Mouse (Mus musculus) monocyte, adult 5-6 weeks (primary cell): ENCODE measurements around the gene Tm9sf3. TPM values are rescaled to one million over a fixed set of nuclear protein-coding genes. Genes with fewer than 3 reads are reported as not detected.

Experiments
- ATAC-seq: fragments of 153-309, 156-312 bp; replicated peaks from 2 replicates; pipeline ENCODE4 v1.8.0; 2017; ENCODE audit warnings: mild to moderate bottlenecking; ENCODE audit not compliant: low TSS enrichment, insufficient number of reproducible peaks, severe bottlenecking, poor library complexity, low FRiP score
- total RNA-seq: library from RNA; stranded (forward); fragments of 200-1000, 200-491, 200-594 nt; gene quantifications from 3 replicates; pipeline ENCODE4 v1.2.3, GENCODE M21; 2017

Tm9sf3 gene
- total RNA-seq, 1 experiment from 2014 or later = 327 TPM

DNA sequence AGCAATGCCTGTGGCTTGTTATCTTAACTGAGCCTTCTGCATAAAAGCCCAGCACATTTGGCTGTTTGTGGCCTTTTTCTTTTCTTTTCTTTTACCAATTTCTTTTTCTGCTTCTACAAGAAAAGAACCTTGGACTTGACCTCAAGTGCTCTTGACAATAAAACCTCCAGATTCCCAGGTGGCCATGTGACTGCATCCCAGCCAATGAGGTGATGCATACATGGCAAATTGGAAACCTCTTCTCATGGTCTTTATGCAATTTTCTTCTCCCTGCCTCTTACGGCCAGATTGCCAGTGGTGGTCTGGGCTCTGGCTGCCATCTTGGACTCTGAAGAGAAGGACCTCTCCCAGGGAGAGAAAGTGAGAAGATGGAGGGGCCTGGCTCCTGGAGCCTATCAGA, 70.4 kb downstream of the Tm9sf3 start:
- ATAC-seq = no peak

DNA sequence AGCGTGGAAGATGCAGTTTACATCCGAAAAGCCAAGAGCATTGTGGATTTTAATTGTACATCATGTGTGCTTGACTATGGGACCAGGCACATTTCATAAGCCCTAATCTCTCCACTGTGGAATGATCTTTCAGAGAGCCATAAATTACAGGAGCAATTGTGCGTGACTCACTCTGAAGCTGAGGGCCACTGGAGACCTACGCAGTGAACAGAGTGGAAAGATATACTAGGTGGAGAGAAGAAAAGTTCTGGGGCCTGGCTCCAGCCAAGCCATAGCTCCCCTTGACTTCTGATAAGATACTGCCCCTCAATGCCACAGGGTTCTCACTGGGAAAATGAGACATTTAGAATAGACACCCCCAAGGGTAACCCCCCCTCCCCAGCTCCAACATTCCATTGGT, 70.8 kb downstream of the Tm9sf3 start:
- no peak for ATAC-seq

DNA sequence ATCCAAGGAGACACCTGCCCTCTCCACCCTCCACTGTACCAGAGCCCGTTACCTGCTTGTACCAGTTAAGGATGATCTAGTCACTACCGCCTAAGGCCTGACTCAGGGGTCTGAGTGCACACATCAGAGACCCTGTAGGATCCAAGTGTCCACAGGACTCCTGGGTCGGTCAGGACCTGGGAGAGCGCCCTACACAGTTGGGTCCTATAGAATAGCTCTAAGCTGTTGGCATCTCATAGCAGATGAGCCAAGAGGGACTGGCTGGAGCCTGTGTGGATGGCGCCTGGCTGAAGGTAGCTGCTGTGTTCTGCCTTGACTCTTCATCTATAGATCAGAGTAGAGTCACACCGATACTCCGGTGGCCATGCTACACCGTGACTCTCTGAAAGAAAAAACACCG, 72.1 kb downstream of the Tm9sf3 start:
- no peak for ATAC-seq

DNA sequence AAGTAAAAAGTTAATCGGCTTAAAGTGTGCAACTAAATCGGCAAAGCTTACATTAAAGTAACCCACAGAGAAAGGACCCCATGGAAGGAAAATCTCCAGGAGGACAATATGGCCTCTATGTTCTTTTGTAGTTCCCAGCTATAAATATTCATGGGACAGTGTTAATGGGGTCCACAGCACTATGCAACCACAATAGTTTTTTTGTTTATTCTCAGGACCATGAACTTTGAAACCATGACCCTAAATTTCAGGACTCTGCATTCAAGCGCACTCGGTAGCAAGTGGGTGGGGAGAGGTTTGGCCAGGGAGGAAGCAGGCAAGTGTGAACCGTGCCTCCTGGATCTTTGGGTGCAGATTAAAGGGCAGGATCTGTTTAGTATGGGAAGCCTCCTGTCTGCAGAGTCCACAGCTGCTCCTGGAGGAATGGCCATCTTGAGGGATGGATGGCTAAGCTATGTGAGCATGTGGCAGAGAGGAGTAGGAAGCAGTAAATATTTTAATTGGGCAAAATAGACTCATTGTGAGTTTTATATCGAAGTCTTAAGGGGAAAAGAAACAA, 72.8 kb downstream of the Tm9sf3 start:
- no peak for ATAC-seq

DNA sequence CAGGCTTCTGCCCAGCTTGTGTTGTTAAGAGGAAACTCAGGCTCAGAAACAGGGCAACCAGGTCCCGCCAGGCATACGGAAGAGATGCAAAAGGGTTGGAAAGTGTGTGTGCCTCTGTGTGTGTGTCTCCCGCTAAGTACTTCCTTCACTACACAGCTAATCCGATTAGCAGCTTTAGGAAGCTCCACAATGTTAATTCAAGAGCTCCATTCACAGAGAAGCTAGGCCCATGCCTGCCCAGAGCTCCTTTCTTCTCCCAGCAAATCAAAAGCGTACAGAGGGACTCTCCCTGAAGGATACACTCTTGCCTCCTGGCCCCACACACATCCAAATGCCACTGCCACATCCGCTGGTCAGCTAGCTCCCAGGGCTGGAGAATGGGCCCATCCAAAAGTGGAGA, 86.5 kb downstream of the Tm9sf3 start:
- no peak for ATAC-seq

DNA sequence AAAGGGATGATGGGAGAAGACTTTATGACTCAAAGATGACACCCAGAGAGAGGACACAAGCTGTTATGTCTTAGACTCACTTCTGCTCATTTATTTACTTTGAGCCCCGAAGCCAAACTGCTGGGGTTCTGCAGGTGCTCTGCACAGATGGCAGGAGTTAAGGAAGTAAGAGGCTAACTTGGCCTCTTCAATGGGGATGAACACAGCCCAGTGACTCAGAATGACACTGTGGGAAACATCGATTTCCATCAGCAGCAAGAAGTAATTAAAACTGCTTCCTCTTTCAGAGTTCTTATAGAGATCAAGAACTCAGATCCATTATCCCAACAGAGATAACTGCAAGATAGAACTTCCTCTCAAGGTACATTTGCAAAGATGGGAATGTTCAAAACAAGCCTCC, 86.9 kb downstream of the Tm9sf3 start:
- no peak for ATAC-seq

DNA sequence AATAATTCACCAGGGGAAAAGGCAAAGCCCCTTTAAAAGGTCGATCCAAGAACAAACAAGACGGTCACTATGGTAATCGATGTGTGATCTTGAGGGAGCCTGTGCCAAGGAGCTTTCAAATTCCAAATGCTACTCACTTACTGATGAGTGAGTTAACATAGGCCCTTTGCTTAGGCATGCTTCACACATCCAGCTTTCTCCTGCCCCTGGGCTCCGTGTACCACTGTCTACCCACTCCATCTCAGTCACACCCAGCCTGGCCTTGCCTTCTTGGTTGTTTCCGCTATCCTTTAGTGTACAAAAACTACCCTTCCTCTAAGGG, 97.9 kb downstream of the Tm9sf3 start:
- no peak for ATAC-seq

DNA sequence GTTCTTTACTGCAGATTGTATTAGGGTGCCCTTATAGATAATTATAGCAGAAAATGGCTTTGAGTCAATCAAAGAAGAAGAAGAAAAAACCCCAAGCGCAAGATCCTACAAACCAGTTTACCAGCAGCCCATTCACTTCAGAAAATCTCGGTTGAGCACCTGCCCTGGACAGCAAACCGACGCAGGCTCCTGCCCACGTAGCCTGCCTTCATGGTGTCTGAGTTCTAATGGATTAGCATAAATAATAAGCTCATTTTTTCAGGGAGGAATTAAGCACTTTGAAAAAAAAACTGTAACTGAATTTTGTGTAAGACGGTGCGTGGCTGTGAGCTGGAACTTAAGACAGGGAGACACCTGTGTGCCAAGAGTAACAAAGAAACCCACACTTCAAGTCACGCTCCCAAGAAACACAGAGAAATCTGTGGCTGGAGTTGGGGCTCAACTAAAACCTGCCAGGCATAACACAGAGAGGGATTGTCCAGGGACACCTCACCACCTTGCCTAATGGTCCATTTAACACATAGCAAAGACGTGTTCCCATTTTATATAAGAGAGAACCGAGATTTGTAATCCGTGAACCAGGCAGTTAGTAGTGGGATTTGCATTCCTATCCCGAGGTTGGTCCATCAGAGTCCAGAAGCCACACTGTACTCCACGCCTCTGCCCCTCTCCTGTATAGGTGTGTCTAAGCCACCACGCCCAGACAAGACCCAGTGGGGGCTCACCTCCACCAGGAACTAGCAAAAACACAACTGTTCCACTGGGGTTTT, 98.5 kb downstream of the Tm9sf3 start:
- ATAC-seq = no peak

DNA sequence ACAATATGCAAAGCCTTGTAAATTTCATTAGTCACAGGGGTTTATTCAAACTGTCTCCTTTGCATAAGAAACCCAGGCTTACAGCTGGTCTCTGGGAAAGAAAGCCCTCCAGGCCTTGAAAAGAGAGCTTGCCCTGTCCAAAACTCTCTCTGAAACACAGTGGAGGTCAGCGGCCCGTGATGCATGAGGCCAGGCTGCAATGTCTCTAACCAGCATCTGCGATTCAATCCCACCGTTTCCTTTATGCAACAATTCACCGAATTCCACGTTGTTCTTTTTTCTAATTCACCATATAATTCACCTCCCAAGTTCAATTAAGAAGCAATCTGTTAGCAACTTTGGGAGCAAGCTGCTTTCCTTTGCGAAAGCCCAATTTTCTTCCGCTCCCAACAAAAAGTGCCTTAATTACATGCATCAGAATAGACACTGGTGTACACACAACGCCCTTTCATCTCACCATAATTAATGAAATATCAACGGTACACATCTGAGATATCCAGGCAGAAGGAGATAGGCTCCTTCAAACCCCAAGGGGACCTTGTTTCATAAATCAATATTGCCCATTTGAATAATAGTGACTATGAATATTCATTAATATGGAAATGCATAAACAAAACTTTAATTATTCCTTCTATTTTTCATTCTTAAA, 99.2 kb downstream of the Tm9sf3 start:
- ATAC-seq = no peak

Other genes starting within 250 kb of the Tm9sf3 start
- 0.39 TPM in 1 of 3 replicates, not detected in the others for gene Dntt, start 234.7 kb downstream of the Tm9sf3 start, total RNA-seq
- not detected in 3 replicates for gene Opalin, start 186.9 kb downstream of the Tm9sf3 start, total RNA-seq
- not detected in 3 replicates for gene Tll2, start 57.2 kb downstream of the Tm9sf3 start, total RNA-seq
- gene Pik3ap1, start 121.1 kb upstream of the Tm9sf3 start, total RNA-seq = 216 to 241 TPM (median 224 TPM) in 3 replicates
- 22.1 to 49.2 TPM (median 38.4 TPM) in 3 replicates for gene Lcor, start 218.6 kb upstream of the Tm9sf3 start, total RNA-seq